Mouse (Mus musculus) kidney, adult 11 months (tissue): ENCODE measurements at regions not wholly inside any gene's neighbourhood (a gene's known extent, or its start where the extent isn't known, plus 50 kb on each side); places are given as distances from the start of the nearest gene placed in this dataset.

Source experiments
- DNase-seq: peaks from one replicate; pipeline ENCODE4 v3.0.0; 2022

GRCm38 (mm10) chr7:142835319-142835718, 92.1 kb upstream of the Ins2 start:
- no peak for DNase-seq

GRCm38 (mm10) chr7:142830969-142831673, 87.9 kb upstream of the Ins2 start:
- no peak for DNase-seq

GRCm38 (mm10) chr7:142810711-142811110, 67.5 kb upstream of the Ins2 start:
- DNase-seq, result no peak

GRCm38 (mm10) chr7:142799424-142799823, 56.2 kb upstream of the Ins2 start:
- DNase-seq, result peak; percentile 25

DNA sequence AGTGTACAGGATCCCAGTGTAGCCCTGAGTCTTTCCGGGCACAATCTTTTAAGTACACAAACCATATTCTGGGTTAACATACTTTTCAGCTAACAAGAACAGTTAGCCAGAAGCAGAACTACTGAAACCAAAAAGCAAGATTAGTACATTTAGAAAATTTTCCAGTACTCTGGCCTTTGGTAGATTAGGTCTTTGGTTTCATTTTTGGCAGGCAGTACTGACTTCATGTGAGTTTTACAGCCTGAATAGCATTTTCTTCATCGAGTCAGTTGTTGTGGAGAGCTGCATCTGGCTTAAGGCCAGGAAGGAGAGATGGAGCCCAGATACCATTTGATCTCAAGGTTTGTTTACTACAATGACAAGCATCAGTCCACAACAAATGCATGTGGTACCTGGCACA, 51.3 kb upstream of the Ins2 start:
- DNase-seq, result no peak
